Mouse (Mus musculus): Measurements from ENCODE around the gene Iqgap2. TPM values are rescaled to one million over a fixed set of nuclear protein-coding genes. Genes with fewer than 3 reads are reported as not detected.

The Iqgap2 gene
- polyA plus RNA-seq, 1 experiment from 2014 or later: 24.6 TPM

GRCm38 (mm10) chr13:95667260-95667659, 224.5 kb downstream of the Iqgap2 start:
- no peaks in the 10 kb centered on the region for H3K9me3 ChIP-seq (ENCODE audit: low read length)
- H3K4me2 ChIP-seq (ENCODE audit: low read depth, low read length): no peak overlapping the region
- DNase-seq (no peak), ATAC-seq (no peak)
- H3K36me3 ChIP-seq (replicated peaks; ENCODE audit: insufficient read depth, low read length): peaks cover 75% of the 10 kb centered on the region
- no peak overlapping the region for H3K9ac ChIP-seq (replicated peaks)
- TF ChIP-seq CTCF (IDR thresholded peaks at IDR 0.05; ENCODE audit: low read depth): peak; percentile 61
- TF ChIP-seq EP300 (IDR thresholded peaks at IDR 0.05; ENCODE audit: low read depth): no peak
- no peak overlapping the region for H3K27ac ChIP-seq (ENCODE audit: low read depth)
- H3K4me1 ChIP-seq (ENCODE audit: insufficient read depth): peaks cover 7% of the 10 kb centered on the region; the same call in 1 of the 2 replicates
- H3K27me3 ChIP-seq (ENCODE audit: insufficient read depth, low read length): no peaks in the 10 kb centered on the region
- no peak overlapping the region for H3K4me3 ChIP-seq (ENCODE audit: low read depth, low read length)
- WGBS (ENCODE audit: insufficient replicate concordance): 45% methylated on average over 7 of the region's 7 CpGs

- DNase-seq (no peak), ATAC-seq (no peak)
- no peaks in the 10 kb centered on the region for H3K9me3 ChIP-seq (ENCODE audit: low read length)
- WGBS (ENCODE audit: insufficient replicate concordance): 90% methylated on average over 13 of the region's 13 CpGs
- H3K27me3 ChIP-seq (ENCODE audit: insufficient read depth, low read length): no peaks in the 10 kb centered on the region
- no peak overlapping the region for H3K27ac ChIP-seq (ENCODE audit: low read depth)
- H3K4me1 ChIP-seq (ENCODE audit: insufficient read depth): peaks cover 7% of the 10 kb centered on the region; the same call in 1 of the 2 replicates
- TF ChIP-seq CTCF (IDR thresholded peaks at IDR 0.05; ENCODE audit: low read depth) (no peak), EP300 (IDR thresholded peaks at IDR 0.05; ENCODE audit: low read depth) (no peak)
- H3K4me2 ChIP-seq (ENCODE audit: low read depth, low read length): no peak overlapping the region
- peaks cover 84% of the 10 kb centered on the region for H3K36me3 ChIP-seq (replicated peaks; ENCODE audit: insufficient read depth, low read length)
- H3K9ac ChIP-seq (replicated peaks): no peak overlapping the region
- no peak overlapping the region for H3K4me3 ChIP-seq (ENCODE audit: low read depth, low read length)
Observed at GRCm38 (mm10) chr13:95665644-95666356, 225.9 kb downstream of the Iqgap2 start.

- DNase-seq (no peak), ATAC-seq (peak; percentile 66)
- 94% methylated on average over 4 of the region's 4 CpGs for WGBS (ENCODE audit: insufficient replicate concordance)
- no peaks in the 10 kb centered on the region for H3K9me3 ChIP-seq (ENCODE audit: low read length)
- H3K4me1 ChIP-seq (ENCODE audit: insufficient read depth): no peaks in the 10 kb centered on the region
- TF ChIP-seq EP300 (IDR thresholded peaks at IDR 0.05; ENCODE audit: low read depth) (no peak), CTCF (IDR thresholded peaks at IDR 0.05; ENCODE audit: low read depth) (no peak)
- no peak overlapping the region for H3K27ac ChIP-seq (ENCODE audit: low read depth)
- H3K4me3 ChIP-seq (ENCODE audit: low read depth, low read length): no peak overlapping the region
- H3K27me3 ChIP-seq (ENCODE audit: insufficient read depth, low read length): no peaks in the 10 kb centered on the region
- no peak overlapping the region for H3K9ac ChIP-seq (replicated peaks)
- no peak overlapping the region for H3K4me2 ChIP-seq (ENCODE audit: low read depth, low read length)
- H3K36me3 ChIP-seq (replicated peaks; ENCODE audit: insufficient read depth, low read length): peaks cover 85% of the 10 kb centered on the region
Observed at GRCm38 (mm10) chr13:95663834-95664233, 227.9 kb downstream of the Iqgap2 start.

GRCm38 (mm10) chr13:95659432-95659831, 232.3 kb downstream of the Iqgap2 start:
- TF ChIP-seq EP300 (IDR thresholded peaks at IDR 0.05; ENCODE audit: low read depth): no peak
- no peak for TF ChIP-seq CTCF (IDR thresholded peaks at IDR 0.05; ENCODE audit: low read depth)
- Histone ChIP-seq H3K4me1 (ENCODE audit: insufficient read depth) (no peaks in the 10 kb centered on the region), H3K27ac (ENCODE audit: low read depth) (no peak overlapping the region), H3K4me2 (ENCODE audit: low read depth, low read length) (no peak overlapping the region), H3K36me3 (replicated peaks; ENCODE audit: insufficient read depth, low read length) (peaks cover 82% of the 10 kb centered on the region), H3K9ac (replicated peaks) (no peak overlapping the region), H3K9me3 (ENCODE audit: low read length) (no peaks in the 10 kb centered on the region), H3K27me3 (ENCODE audit: insufficient read depth, low read length) (no peaks in the 10 kb centered on the region), H3K4me3 (ENCODE audit: low read depth, low read length) (no peak overlapping the region)
- ATAC-seq (no peak), DNase-seq (no peak)
- WGBS (ENCODE audit: insufficient replicate concordance): 75% methylated on average over 7 of the region's 7 CpGs

- Histone ChIP-seq H3K4me2 (ENCODE audit: low read depth, low read length) (no peak overlapping the region), H3K4me3 (ENCODE audit: low read depth, low read length) (no peak overlapping the region), H3K27me3 (ENCODE audit: insufficient read depth, low read length) (no peaks in the 10 kb centered on the region), H3K9me3 (ENCODE audit: low read length) (no peaks in the 10 kb centered on the region), H3K27ac (ENCODE audit: low read depth) (no peak overlapping the region), H3K9ac (replicated peaks) (no peak overlapping the region), H3K4me1 (ENCODE audit: insufficient read depth) (0 out of 2 replicates have a peak, but pooled peaks cover 12% of the 10 kb centered on the region), H3K36me3 (replicated peaks; ENCODE audit: insufficient read depth, low read length) (peaks cover 73% of the 10 kb centered on the region)
- TF ChIP-seq EP300 (IDR thresholded peaks at IDR 0.05; ENCODE audit: low read depth): peak; percentile 89
- TF ChIP-seq CTCF (IDR thresholded peaks at IDR 0.05; ENCODE audit: low read depth): no peak
- ATAC-seq (peak; percentile 82), DNase-seq (peak; percentile 28)
- 42% methylated on average over 9 of the region's 9 CpGs for WGBS (ENCODE audit: insufficient replicate concordance)
Observed at GRCm38 (mm10) chr13:95657171-95657570, 234.6 kb downstream of the Iqgap2 start.

GRCm38 (mm10) chr13:95655284-95655683, 236.4 kb downstream of the Iqgap2 start:
- Histone ChIP-seq H3K4me3 (ENCODE audit: low read depth, low read length) (no peak overlapping the region), H3K27me3 (ENCODE audit: insufficient read depth, low read length) (no peaks in the 10 kb centered on the region), H3K9me3 (ENCODE audit: low read length) (no peaks in the 10 kb centered on the region), H3K4me1 (ENCODE audit: insufficient read depth) (0 out of 2 replicates have a peak, but pooled peaks cover 15% of the 10 kb centered on the region), H3K36me3 (replicated peaks; ENCODE audit: insufficient read depth, low read length) (peaks cover 60% of the 10 kb centered on the region), H3K4me2 (ENCODE audit: low read depth, low read length) (no peak overlapping the region), H3K27ac (ENCODE audit: low read depth) (no peak overlapping the region), H3K9ac (replicated peaks) (no peak overlapping the region)
- no peak for ATAC-seq
- DNase-seq: no peak
- 62% methylated on average over 9 of the region's 9 CpGs for WGBS (ENCODE audit: insufficient replicate concordance)
- TF ChIP-seq CTCF (IDR thresholded peaks at IDR 0.05; ENCODE audit: low read depth): no peak
- TF ChIP-seq EP300 (IDR thresholded peaks at IDR 0.05; ENCODE audit: low read depth): no peak

All from liver, postnatal 0 days (tissue).